Mouse (Mus musculus) effector memory CD4-positive, alpha-beta T cell, adult 7 months (primary cell): ENCODE measurements around the gene Slc1a7. TPM values are rescaled to one million over a fixed set of nuclear protein-coding genes. Genes with fewer than 3 reads are reported as not detected.

ENCODE experiments used
- polyA plus RNA-seq: library from polyadenylated mRNA; unstranded; fragments of 100-300 nt; shearing (Covaris generic); gene quantifications from one replicate; pipeline ENCODE4 v1.2.1, GENCODE M21; 2017

Gene Slc1a7
- polyA plus RNA-seq: not detected

DNA sequence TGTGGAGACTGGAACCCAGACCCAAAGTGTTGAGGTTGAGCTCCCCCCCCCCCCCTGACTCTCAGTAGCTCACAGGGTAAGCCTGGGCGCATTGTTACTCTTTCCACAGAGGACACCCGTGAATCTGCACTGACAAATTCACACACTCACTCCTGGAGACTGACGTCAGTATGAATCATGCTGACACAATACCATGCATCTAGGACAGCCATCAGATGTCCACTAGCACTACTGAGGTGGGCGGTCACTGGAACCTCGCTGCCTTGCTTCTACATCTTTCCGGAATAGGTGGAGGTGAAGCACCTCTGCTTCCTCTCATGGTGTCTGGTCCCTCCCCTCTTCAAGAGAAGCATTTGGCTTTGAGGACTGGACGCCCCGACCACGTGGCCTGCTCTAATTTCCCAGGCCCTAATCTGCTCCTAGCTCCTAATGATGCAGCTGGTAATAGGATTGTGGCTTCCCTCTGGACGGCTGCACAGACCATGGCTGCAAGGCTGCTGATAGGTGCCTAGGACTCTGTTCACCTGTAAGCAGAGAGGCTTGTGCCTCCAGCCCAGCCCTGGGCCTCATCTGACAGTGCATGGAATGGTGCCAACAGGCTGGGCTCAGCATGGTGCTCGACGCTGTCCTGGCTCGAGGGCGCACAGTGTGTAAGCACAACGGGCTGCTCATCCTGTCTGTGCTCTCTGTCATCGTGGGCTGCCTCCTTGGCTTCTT lies at the start of gene Slc1a7:
Slc1a7 (plus strand) TSS at position 367 of the 717 bp plus-strand sequence.

DNA sequence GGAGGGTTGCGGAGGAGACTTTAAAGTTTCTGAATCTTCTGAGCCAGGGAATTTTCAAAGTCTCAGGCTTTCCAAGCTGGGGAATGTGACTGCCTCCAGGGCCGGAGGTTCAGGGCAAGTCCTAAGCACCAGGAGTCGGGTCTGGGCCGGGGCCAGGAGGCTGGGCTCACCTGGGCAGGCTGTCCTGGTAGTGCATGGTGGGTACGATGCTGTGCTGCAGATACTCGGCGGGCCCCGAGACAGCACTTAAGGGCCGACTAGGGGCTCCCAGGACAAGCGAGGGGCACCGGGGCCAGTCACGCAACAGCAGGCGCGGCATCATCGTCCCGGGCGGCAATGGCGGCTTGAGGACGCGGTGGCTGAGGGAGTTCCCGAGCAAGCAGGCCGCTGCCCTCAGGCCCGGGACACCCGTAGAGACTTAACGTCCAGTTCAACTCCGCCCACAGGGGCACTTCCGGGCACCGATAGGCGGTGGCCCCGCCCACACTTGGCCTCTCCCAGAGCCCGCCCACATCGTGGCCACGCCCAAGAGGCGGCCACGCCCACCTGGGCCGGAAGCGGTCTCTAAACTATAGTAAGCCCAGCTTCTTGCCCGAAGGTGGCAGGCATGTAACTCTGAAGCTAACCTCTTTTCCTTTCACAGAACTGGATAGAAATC lies 44.9 kb upstream of the Slc1a7 start, which contains the start of gene Cpt2:
Cpt2 (minus strand) TSS at position 466 of the 658 bp plus-strand sequence.

Other genes starting within 250 kb of the Slc1a7 start
- 7.7 TPM for gene Lrp8, start 166.1 kb upstream of the Slc1a7 start, polyA plus RNA-seq
- 160 TPM for gene Magoh, start 88.6 kb upstream of the Slc1a7 start, polyA plus RNA-seq
- gene 0610037L13Rik, start 78.5 kb upstream of the Slc1a7 start, polyA plus RNA-seq: 51.4 TPM
- gene Cpt2, start 44.7 kb upstream of the Slc1a7 start, polyA plus RNA-seq: 6.2 TPM
- gene Podn, start 128.1 kb downstream of the Slc1a7 start, polyA plus RNA-seq: 0.40 TPM
- gene Scp2, start 176.7 kb downstream of the Slc1a7 start, polyA plus RNA-seq: 278 TPM
- gene Echdc2, start 197.1 kb downstream of the Slc1a7 start, polyA plus RNA-seq: 4.4 TPM
- gene Zyg11a, start 249.7 kb downstream of the Slc1a7 start, polyA plus RNA-seq: not detected